Mouse (Mus musculus): ENCODE measurements around the gene Gm45233.

DNA sequence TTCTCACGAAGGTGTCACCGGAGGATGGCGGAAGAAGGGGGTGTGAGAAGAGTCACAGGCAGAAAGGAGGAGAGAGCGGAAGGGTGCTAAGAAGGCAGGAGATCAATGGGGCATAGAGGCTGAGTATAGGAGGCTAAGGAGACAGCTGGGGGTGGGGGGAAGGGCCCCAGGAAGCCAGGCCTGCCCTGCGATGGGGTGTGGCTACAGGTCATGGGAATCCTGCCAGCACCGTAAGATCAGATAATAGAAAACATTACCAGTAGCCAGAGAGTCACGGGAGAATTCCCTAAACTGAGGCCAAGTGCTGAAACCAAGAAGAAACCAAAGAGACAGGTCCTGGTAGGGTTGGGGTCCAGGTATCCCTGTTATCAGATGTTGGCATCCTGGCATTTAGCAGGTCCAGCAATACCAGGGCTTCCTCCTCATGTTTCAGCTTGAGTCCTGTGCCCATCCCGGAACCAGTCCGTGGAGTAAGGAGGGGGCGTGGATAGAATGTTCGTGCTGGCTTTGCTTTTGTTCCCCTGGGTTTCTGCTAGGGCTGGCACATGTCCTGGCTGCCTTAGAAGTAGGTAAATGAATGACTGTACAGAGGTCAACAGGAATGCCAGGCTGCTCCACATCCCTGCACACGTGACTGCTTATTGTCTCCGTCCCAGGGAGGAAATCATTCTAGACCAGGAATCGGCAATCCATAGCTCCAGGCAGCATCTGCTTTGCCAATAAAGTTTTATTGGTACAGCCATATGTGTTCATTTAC is 9.8 kb downstream of the Gm45233 start:
- TF ChIP-seq CTCF (IDR thresholded peaks at IDR 0.05; ENCODE audit: borderline replicate concordance, control insufficient read depth, extremely low read depth, insufficient read depth, low read length, poor library complexity) (no peak), POLR2A (IDR thresholded peaks at IDR 0.05; ENCODE audit: control insufficient read depth, extremely low read depth, insufficient read depth, low read length, poor library complexity) (no peak)
